Mouse (Mus musculus): ENCODE results near the gene Slc36a3.
A peak's percentile ranks its signal among the peaks of the same experiment; 100 is the strongest.
"Not testable (repeated sequence)": the region's sequence is repeated elsewhere in the genome, so short reads cannot be mapped to it uniquely, and the experiment has no call there.

The Slc36a3 gene

GRCm38 (mm10) chr11:55103229-55103628, 48.3 kb downstream of the Slc36a3 start:
- DNase-seq = no peak

GRCm38 (mm10) chr11:55102015-55102414, 49.5 kb downstream of the Slc36a3 start:
- no peak for DNase-seq

- no peak for DNase-seq
Observed at GRCm38 (mm10) chr11:55099868-55100267, 51.6 kb downstream of the Slc36a3 start.

- no peak for DNase-seq
Observed at GRCm38 (mm10) chr11:55099019-55099771, 52.3 kb downstream of the Slc36a3 start.

- DNase-seq = no peak
Observed at GRCm38 (mm10) chr11:55098189-55098915, 53.2 kb downstream of the Slc36a3 start.

- peak; percentile 96 to 98 for DNase-seq
Observed at GRCm38 (mm10) chr11:55097463-55098188, 53.9 kb downstream of the Slc36a3 start, which contains the start of gene Gm2a. Gm2a (plus strand) TSS chr11:55098115.

GRCm38 (mm10) chr11:55096731-55097462, 54.6 kb downstream of the Slc36a3 start:
- no peak for DNase-seq

GRCm38 (mm10) chr11:55096296-55096695, 55.2 kb downstream of the Slc36a3 start:
- DNase-seq = not testable (repeated sequence)

GRCm38 (mm10) chr11:55093096-55093495, 58.4 kb downstream of the Slc36a3 start:
- no peak for DNase-seq

GRCm38 (mm10) chr11:55089892-55090291, 61.6 kb downstream of the Slc36a3 start:
- DNase-seq = no peak

GRCm38 (mm10) chr11:55087006-55087405, 64.5 kb downstream of the Slc36a3 start:
- DNase-seq = peak; percentile 86 to 87

GRCm38 (mm10) chr11:55085396-55085795, 66.1 kb downstream of the Slc36a3 start:
- DNase-seq = peak in 1 of 2 experiments; percentile 60

- DNase-seq = no peak
Observed at GRCm38 (mm10) chr11:55084629-55085028, 66.9 kb downstream of the Slc36a3 start.

- no peak for DNase-seq
Observed at GRCm38 (mm10) chr11:55081206-55081605, 70.3 kb downstream of the Slc36a3 start.

GRCm38 (mm10) chr11:55079180-55079579, 72.3 kb downstream of the Slc36a3 start:
- no peak for DNase-seq

GRCm38 (mm10) chr11:55078502-55078901, 73.0 kb downstream of the Slc36a3 start:
- no peak for DNase-seq

- DNase-seq = peak; percentile 43 to 58
Observed at GRCm38 (mm10) chr11:55077331-55078231, 73.9 kb downstream of the Slc36a3 start, which contains the start of gene Ccdc69. Ccdc69 (minus strand) TSS chr11:55078131.

GRCm38 (mm10) chr11:55076234-55076633, 75.3 kb downstream of the Slc36a3 start:
- no peak for DNase-seq

- DNase-seq = peak; percentile 76 to 87
Observed at GRCm38 (mm10) chr11:55075602-55076001, 75.9 kb downstream of the Slc36a3 start.

Measured in cerebellum, postnatal 10 days (tissue).